Mouse (Mus musculus): Measurements from ENCODE around the gene Sirt4. TPM values are rescaled to one million over a fixed set of nuclear protein-coding genes. Genes with fewer than 3 reads are reported as not detected.

Gene Sirt4
- polyA plus RNA-seq, 1 experiment from 2014 or later: 19.0 TPM

DNA sequence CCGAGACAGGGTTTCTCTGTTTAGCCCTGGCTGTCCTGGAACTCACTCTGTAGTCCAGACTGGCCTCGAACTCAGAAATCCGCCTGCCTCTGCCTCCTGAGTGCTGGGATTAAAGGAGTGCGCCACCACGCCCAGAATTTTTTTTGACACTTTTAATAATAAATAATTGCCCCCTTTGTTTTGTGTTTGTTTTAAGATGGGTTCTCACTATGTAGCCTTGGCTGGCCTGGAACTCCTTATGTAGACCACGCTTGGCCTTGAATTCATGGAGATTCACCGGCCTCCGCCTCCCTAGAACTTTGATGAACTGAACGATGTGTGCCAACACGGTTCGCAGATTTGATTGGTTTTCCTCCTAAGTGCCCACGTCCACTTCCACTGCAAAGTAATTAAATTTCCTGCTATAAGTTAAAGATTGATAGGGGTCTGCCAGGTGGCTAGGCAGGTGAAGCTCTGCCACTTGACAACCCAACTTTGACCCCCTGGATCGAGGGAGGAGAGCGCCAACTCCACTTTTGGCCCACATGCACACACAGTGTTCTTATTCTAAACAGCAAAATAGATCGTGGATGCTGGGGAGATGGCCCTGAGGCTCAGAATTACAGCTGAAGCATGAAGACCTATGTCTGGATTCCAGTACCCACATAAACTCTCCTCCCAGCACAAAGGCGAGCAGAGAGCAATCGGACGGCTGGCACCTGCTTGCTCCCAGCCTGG, 1.1 kb upstream of the Sirt4 start:
- Histone ChIP-seq H3K9me3 (no peaks in the 10 kb centered on the region), H3K4me1 (peaks cover 23% of the 10 kb centered on the region), H3K36me3 (peaks cover 5% of the 10 kb centered on the region; the same call in 1 of the 2 replicates), H3K27me3 (ENCODE audit: insufficient read depth, poor library complexity, severe bottlenecking) (peaks cover 24% of the 10 kb centered on the region), H3K27ac (no peak overlapping the region), H3K4me3 (no peak overlapping the region)
- no peak for DNase-seq (ENCODE audit: low spot score)
- WGBS: 85% methylated on average over 18 of the region's 18 CpGs

DNA sequence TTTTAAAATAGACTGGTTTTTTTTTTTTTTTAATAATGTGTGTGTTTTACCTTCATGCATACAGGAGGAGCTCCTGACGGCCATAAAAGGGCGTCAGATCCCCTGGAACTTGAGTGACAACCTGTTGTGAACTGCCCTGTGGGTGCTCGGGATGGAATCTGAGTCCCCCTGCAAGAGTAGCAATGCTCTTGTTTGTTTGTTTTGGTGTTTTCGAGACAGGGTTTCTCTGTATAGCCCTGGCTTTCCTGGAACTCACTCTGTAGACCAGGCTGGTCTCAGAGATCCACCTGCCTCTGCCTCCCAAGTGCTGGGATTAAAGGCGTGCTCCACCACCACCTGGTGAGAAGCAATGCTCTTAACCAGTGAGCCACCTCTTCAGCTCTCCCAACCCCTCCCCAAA, 471 bp upstream of the Sirt4 start:
- H3K27me3 ChIP-seq (ENCODE audit: insufficient read depth, poor library complexity, severe bottlenecking): peaks cover 31% of the 10 kb centered on the region
- H3K27ac ChIP-seq: no peak overlapping the region
- H3K36me3 ChIP-seq: peaks cover 5% of the 10 kb centered on the region; the same call in 1 of the 2 replicates
- 62% methylated on average over 5 of the region's 5 CpGs for WGBS
- H3K9me3 ChIP-seq: no peaks in the 10 kb centered on the region
- peaks cover 28% of the 10 kb centered on the region for H3K4me1 ChIP-seq
- DNase-seq (ENCODE audit: low spot score): no peak
- H3K4me3 ChIP-seq: peak overlapping the region; percentile 63

DNA sequence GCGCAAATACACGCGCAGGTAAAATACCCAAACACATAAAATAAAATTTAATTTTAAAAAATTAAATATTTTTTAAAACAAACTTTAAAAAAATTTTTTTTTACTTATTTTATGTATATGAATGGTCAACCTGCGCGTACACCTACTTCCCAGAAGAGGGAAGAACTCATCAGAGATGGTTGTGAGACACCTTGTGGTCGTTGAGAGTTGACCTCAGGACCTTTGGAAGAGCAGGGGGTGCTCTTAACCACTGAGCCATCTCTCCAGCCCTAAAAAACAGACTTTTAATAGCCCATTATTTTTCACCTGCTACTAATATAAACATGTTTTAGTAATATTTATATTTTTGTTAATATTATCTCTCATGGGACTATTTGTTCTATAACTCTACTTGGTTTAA, 1.1 kb downstream of the Sirt4 start:
- Histone ChIP-seq H3K4me3 (no peak overlapping the region), H3K36me3 (peaks cover 5% of the 10 kb centered on the region; the same call in 1 of the 2 replicates), H3K27ac (no peak overlapping the region), H3K9me3 (no peaks in the 10 kb centered on the region), H3K4me1 (peaks cover 22% of the 10 kb centered on the region), H3K27me3 (ENCODE audit: insufficient read depth, poor library complexity, severe bottlenecking) (peaks cover 39% of the 10 kb centered on the region)
- DNase-seq (ENCODE audit: low spot score): no peak
- 23% methylated on average over 6 of the region's 6 CpGs for WGBS

GRCm38 (mm10) chr5:115482390-115483265, 1.9 kb downstream of the Sirt4 start:
- 28% methylated on average over 38 of the region's 38 CpGs for WGBS
- no peak for DNase-seq (ENCODE audit: low spot score)
- H3K4me1 ChIP-seq: peaks cover 22% of the 10 kb centered on the region
- no peaks in the 10 kb centered on the region for H3K9me3 ChIP-seq
- peak overlapping the region; percentile 36 for H3K4me3 ChIP-seq
- no peak overlapping the region for H3K27ac ChIP-seq
- H3K36me3 ChIP-seq: peaks cover 6% of the 10 kb centered on the region; the same call in 1 of the 2 replicates
- peaks cover 39% of the 10 kb centered on the region for H3K27me3 ChIP-seq (ENCODE audit: insufficient read depth, poor library complexity, severe bottlenecking)

GRCm38 (mm10) chr5:115480101-115480500, 4.4 kb downstream of the Sirt4 start:
- Histone ChIP-seq H3K27me3 (ENCODE audit: insufficient read depth, poor library complexity, severe bottlenecking) (peaks cover 39% of the 10 kb centered on the region), H3K36me3 (peaks cover 12% of the 10 kb centered on the region; the same call in 1 of the 2 replicates), H3K4me3 (peak overlapping the region; percentile 48), H3K9me3 (no peaks in the 10 kb centered on the region), H3K27ac (no peak overlapping the region), H3K4me1 (peaks cover 31% of the 10 kb centered on the region)
- DNase-seq (ENCODE audit: low spot score): no peak
- WGBS: 15% methylated on average over 27 of the region's 27 CpGs

DNA sequence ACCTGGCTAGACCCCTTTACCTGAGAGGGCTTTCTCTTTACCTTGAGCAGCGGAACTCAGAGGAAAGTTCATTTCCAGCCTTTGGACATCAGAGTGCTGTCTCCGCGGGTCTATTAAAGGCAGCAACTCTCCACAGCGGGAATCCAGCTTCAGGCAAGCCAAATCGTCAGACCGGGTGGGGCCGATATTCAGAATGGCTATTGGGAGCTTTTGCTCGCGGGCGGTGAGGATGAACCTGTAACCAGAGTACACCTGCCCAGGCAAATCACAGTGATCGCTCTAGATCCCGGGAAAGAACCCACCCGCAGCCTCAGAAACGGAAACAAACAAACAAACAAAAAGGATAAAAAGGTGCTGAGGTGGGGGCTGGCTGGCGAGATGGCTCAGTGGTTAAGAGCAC, 5.0 kb downstream of the Sirt4 start:
- Histone ChIP-seq H3K27ac (no peak overlapping the region), H3K27me3 (ENCODE audit: insufficient read depth, poor library complexity, severe bottlenecking) (peaks cover 41% of the 10 kb centered on the region), H3K36me3 (peaks cover 12% of the 10 kb centered on the region; the same call in 1 of the 2 replicates), H3K9me3 (no peaks in the 10 kb centered on the region), H3K4me3 (no peak overlapping the region; the same call in 1 of the 2 replicates), H3K4me1 (peaks cover 27% of the 10 kb centered on the region)
- 35% methylated on average over 15 of the region's 15 CpGs for WGBS
- no peak for DNase-seq (ENCODE audit: low spot score)

- peaks cover 16% of the 10 kb centered on the region; the same call in 1 of the 2 replicates for H3K4me1 ChIP-seq
- H3K9me3 ChIP-seq: no peaks in the 10 kb centered on the region
- H3K27ac ChIP-seq: peak overlapping the region; percentile 65; the same call in 1 of the 2 replicates
- DNase-seq (ENCODE audit: low spot score): no peak
- WGBS: 26% methylated on average over 12 of the region's 12 CpGs
- peaks cover 6% of the 10 kb centered on the region; the same call in 1 of the 2 replicates for H3K36me3 ChIP-seq
- H3K4me3 ChIP-seq: peak overlapping the region; percentile 53
- peaks cover 25% of the 10 kb centered on the region for H3K27me3 ChIP-seq (ENCODE audit: insufficient read depth, poor library complexity, severe bottlenecking)
Observed at GRCm38 (mm10) chr5:115476107-115476727, 8.3 kb downstream of the Sirt4 start.

DNA sequence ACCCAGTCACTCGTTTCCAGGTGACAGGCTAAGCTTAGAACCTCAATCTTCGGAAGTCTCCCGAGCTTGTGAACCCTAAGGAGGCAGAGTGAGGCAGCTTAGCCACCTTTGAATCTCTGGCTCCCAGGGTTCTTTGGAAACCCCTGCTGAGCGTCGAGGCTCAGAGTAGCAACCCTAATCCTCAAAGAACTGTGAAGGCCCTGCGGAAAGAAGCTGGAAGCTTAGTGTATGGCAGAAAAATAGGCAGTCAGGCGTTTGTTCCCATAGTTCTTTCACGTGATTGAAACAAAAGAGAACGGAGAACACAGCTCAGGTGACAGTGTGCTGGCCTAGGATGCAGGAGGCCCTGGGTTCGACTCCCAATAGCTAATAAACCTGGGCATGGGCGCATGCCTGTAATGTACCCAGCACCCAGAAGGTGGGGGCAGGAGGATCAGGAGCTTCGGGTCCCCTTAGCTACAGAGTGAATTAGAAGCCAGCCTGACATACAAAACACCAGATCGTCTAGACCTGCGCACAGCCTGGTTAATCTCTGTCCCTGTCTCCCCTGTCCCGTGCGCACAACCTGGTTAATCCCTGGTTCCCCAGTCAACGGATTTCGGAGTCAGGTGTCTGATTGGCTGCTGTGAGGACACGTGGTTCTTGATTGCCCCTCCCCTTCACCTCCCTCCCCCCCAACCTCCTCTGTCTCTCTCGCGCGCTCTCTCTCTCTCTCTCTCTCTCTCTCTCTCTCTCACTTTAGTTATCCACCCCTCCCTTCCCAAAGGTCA, 9.0 kb downstream of the Sirt4 start:
- Histone ChIP-seq H3K9me3 (no peaks in the 10 kb centered on the region), H3K27me3 (ENCODE audit: insufficient read depth, poor library complexity, severe bottlenecking) (peaks cover 18% of the 10 kb centered on the region), H3K4me1 (peaks cover 20% of the 10 kb centered on the region; the same call in 1 of the 2 replicates), H3K4me3 (peak overlapping the region; percentile 53), H3K27ac (peak overlapping the region; percentile 65; the same call in 1 of the 2 replicates), H3K36me3 (peaks cover 6% of the 10 kb centered on the region; the same call in 1 of the 2 replicates)
- DNase-seq (ENCODE audit: low spot score): no peak
- 10% methylated on average over 22 of the region's 22 CpGs for WGBS

DNA sequence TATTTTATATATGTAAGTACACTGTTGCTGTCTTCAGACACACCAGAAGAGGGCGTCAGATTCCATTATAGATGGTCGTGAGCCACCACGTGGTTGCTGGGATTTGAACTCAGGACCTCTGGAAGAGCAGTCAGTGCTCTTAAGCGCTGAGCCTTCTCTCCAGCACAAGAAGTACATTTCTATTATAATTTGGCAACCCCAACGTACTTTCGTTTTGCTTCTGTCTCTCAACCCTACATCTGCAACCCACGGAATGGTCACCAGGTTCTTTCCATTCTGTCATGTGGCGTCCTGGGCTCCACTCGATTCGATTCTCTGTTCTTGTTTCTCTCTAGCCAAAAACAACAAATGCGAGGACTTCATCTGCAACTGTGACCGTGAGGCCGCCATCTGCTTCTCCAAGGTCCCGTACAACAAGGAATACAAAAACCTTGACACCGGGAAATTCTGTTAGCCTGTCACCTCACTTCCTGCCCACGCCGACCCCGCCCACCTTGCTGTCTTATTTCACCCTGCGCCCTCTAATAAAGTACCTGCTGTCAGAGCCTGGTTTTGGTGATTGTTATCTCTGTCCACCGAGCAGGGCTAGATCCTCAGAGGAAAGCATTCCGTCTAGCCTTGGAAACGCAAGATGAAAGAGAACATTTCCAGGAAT, 10.2 kb downstream of the Sirt4 start:
- H3K4me3 ChIP-seq: no peak overlapping the region
- H3K4me1 ChIP-seq: peaks cover 14% of the 10 kb centered on the region; the same call in 1 of the 2 replicates
- H3K27me3 ChIP-seq (ENCODE audit: insufficient read depth, poor library complexity, severe bottlenecking): peaks cover 6% of the 10 kb centered on the region; the same call in 1 of the 2 replicates
- H3K36me3 ChIP-seq: peaks cover 6% of the 10 kb centered on the region; the same call in 1 of the 2 replicates
- H3K9me3 ChIP-seq: no peaks in the 10 kb centered on the region
- 62% methylated on average over 22 of the region's 22 CpGs for WGBS
- H3K27ac ChIP-seq: no peak overlapping the region
- no peak for DNase-seq (ENCODE audit: low spot score)

DNA sequence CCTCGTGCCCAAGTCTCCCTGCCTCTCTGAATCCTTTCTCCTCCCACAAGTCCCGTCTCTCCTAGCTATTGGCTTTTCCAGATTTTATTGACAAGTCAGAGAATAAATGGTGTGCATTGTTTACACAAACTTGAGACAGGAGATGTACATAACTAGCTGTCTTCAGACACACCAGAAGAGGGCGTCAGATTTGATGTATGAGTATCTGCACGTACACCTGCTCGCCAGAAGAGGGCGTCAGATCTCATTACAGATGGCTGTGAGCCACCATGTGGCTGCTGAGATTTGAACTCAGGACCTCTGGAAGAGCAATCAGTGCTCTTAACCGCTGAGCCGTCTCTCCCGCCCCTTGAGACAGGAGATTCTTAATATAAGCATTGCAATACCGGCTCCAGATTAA, 11.3 kb downstream of the Sirt4 start:
- Histone ChIP-seq H3K4me1 (peaks cover 14% of the 10 kb centered on the region; the same call in 1 of the 2 replicates), H3K27ac (no peak overlapping the region), H3K27me3 (ENCODE audit: insufficient read depth, poor library complexity, severe bottlenecking) (peaks cover 4% of the 10 kb centered on the region; the same call in 1 of the 2 replicates), H3K36me3 (peaks cover 6% of the 10 kb centered on the region; the same call in 1 of the 2 replicates), H3K4me3 (no peak overlapping the region), H3K9me3 (no peaks in the 10 kb centered on the region)
- WGBS: 74% methylated on average over 10 of the region's 10 CpGs
- DNase-seq (ENCODE audit: low spot score): no peak

- Histone ChIP-seq H3K27ac (no peak overlapping the region), H3K27me3 (ENCODE audit: insufficient read depth, poor library complexity, severe bottlenecking) (peaks cover 4% of the 10 kb centered on the region; the same call in 1 of the 2 replicates), H3K4me1 (peaks cover 14% of the 10 kb centered on the region), H3K4me3 (peak overlapping the region; percentile 29; the same call in 1 of the 2 replicates), H3K36me3 (no peaks in the 10 kb centered on the region), H3K9me3 (no peaks in the 10 kb centered on the region)
- 38% methylated on average over 20 of the region's 20 CpGs for WGBS
- DNase-seq (ENCODE audit: low spot score): no peak
Observed at GRCm38 (mm10) chr5:115470766-115471531, 13.6 kb downstream of the Sirt4 start.

Measured in heart, embryonic 10.5 days (tissue).